Mouse (Mus musculus) layer of hippocampus, adult 18-20 months (tissue): ENCODE data around the gene B4galnt3. TPM values are rescaled to one million over a fixed set of nuclear protein-coding genes. Genes with fewer than 3 reads are reported as not detected.

Source experiments
- DNase-seq, 2 experiments: peaks; one replicate each; pipeline ENCODE4 v3.0.0; 2022; ENCODE audit warnings: low spot score in 2 of 2
- total RNA-seq, 2 experiments: library from RNA; stranded (reverse); gene quantifications; 2 replicates each; pipeline ENCODE4 v1.2.3; 2021

Gene B4galnt3
- total RNA-seq, 2 experiments from 2014 or later, result 0.51 to 0.62 TPM

DNA sequence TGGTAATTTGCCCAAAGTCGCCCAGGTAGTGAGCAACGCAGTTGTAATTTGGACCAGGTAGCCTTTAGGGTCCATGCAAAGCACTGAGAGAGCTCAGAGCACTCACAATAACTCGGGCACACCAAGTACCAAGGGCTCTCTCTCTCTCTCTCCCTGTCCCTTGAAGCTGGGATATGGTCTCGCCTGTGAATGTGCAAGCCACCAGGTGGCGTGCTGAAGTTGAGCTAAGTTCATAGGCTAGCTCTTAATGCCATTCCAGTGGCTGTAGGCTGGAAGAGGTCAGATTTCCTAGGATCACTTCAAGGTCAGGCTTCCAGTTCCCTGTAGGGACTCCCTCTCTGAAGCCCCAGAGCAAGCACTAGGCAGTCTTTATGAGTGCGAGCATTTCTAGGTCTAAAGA lies 71.7 kb downstream of the B4galnt3 start:
- DNase-seq, result peak; percentile 11 to 65

DNA sequence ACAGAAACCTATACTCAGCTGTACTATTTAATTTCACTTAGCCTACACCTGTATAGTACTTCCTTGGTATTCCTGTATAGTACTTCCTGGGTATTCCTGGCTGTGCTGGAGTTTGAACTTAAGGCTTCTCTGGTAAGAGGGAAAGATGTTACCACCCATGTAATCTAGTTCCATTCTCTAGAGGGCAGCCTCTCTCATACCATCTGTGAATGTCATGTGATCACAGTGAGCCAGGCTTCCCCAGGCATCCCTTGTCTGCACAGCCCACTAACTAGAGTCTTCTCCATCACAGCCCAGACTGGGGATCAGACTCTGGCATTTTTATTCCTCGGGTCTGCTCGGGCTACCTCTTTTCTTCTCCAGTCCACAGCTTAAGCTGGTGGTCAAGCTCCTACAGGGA lies 75.1 kb downstream of the B4galnt3 start:
- no peak for DNase-seq

DNA sequence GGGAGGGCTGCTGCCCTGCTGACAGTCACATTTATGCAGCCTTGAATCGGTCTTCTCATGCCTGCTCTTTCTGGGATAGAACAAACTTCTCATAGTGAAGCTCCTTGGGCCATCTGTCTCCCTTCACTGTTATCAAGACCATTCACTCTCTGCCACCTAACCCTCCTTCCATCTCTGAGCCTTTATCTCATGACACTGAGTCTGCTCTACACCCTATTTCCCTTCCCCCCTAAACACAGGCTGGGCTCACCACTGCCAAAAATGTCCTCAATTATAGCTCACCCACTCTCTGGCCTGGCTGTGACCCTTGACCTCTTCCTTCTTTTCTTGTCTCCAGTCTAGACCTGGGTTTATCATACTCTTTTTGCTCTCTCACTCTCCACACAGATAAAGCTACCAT lies 77.7 kb downstream of the B4galnt3 start:
- no peak for DNase-seq

DNA sequence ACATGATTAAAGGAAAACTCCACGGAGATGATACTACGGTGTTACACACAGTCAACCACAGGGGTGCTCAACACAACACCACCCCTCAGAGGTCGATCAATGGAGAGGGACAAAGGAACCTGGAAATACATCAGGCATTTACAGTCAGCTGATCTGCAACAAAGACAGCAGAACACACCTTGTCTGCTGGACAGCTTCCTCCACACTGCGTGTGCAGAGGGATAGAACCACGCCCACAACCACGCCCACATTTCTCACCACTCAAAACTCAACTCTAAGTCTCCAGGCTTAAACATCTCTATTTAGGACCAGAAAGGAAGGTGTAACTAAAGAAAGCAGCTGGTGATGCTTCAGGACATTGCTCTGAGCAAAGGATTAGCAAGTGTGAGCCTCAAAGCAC lies 82.8 kb downstream of the B4galnt3 start:
- no peak for DNase-seq

- DNase-seq, result no peak
These were observed 87.8 kb downstream of the B4galnt3 start for GRCm38 (mm10) chr6:120206586-120206985.

- DNase-seq, result no peak
These were observed 92.0 kb downstream of the B4galnt3 start for GRCm38 (mm10) chr6:120202406-120202805.

DNA sequence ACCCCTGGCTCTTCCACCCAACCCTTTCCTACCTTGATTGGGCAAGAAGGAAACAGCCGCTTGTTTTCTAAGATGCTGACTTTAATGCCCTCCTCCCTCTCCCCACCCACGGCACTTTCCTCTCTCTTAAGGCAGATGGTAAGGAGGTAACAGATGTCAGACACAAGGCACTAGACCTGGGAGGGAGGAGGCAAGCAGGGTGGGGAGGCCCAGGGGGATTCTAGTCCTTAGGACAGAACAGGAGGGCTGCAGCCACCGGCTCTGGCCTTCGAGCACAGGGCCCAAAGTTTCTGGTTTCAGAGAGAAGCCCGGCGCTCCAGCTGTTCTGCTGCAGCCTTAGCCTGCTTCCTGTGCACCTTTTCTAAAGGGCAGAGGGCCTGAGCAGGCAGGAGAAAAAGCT lies 92.4 kb downstream of the B4galnt3 start:
- DNase-seq, result no peak

DNA sequence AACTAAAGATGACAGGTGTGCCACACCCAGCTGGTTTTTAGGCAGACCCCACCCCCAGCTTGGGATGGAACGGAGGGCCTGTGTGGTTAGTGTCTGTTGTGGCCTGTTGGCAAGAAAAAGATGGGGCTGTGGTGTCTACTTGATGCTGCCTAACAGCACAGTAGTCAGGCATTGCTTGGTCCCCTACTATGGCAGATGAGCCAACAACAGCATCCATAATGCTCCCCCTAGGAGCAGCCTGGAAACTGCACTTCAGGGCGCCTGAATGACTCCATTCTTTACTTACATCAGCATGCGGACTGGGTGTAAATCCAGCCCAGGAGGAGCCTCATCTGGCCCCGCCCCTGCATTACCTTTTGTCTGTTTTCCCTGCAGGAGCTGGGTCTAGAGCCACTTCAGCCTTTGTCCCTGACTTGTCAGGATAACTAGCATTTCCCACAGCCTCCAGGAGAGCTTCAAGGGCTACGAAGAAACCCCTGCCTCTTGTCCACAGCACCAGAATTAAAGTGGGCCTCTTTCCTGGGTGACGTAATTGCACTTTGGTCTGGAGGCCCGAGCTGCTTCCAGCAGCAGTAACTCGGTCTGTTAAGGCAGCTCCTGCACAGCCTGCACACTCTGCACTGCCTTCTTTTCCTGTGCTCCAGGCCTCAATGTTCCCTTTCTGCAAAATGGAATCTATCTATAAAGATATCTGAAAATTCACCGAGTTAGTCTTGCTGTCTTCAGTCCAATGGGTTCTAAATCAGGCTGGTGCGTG lies 94.5 kb downstream of the B4galnt3 start:
- no peak for DNase-seq

DNA sequence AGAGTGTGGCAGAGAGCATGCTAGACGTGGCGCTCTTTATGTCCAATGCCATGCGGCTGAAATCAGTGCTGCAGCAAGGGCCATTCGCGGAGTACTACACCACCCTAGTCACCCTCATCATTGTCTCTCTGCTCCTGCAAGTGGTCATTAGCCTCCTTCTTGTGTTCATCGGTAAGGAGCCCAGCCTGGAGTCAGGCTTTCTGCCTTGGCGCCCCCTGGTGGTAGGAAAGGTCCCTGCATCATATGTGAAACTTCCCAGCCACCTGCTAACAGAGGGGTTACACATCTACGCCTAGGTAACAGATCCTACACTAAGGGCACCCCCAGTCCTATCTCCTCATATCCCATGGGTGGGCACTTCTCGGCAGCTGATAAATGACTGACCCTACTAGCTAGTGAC lies 96.4 kb downstream of the B4galnt3 start:
- DNase-seq, result peak; percentile 31 to 74

DNA sequence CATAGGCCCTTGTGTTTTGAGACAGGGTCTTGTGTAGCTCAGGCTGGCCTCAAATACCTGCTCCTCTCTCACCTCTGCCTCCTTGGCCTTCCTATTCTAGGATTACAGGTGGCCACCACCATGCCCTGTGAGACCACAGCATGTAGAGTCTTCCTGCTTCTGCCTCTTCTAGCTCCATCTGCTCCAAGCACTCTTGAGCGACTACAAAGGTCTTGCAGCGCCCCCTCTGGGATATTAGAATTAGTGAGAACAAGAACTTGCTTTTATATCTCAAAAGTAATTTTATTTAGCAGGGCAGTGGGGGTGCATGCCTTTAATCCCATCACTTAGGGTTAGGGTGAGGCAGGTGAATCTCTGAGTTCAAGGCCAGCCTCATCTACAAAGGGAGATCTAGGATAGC lies 97.5 kb downstream of the B4galnt3 start:
- peak in 1 of 2 experiments; percentile 30 for DNase-seq

DNA sequence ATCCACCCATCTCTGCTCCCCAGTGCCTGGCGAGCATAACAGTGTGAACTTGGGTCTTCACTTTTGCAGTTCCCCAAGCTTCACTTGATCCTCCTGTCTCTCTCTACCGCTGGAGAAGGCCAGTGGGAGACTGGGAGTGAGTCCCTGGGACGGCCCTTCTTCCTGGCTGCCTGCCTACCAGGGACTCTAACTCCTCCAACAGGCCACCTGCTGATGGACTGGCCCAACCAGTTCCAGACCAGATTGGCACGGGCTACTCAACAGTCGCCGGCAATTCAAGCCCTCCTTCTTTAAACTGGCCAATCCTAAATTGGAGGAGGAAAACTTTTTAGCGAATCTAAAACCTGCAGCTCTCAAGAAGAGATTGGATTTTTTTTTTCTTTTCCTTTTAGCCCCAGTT lies 99.4 kb downstream of the B4galnt3 start:
- DNase-seq, result no peak

GRCm38 (mm10) chr6:120194305-120194704 lies 100.1 kb downstream of the B4galnt3 start:
- DNase-seq, result no peak

DNA sequence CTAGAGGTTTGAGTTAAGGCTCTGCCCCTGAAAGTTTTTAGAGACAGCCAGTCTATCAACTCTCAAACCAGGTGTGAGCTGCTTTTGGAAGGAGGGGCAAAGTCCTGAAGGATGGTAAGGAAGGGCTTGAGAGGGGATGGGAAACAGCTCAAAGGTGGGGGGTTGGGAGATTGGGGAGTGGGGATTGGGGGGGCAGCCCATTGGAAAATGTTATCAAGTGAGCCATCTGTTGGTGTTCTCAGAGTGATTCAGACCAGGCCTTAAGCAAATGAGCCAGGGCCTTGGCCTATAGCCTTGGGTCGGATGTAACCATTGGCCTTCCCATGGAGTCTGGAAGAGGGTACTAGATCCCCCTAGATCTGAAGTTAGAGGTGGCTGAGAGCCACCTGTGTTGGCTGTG lies 100.6 kb downstream of the B4galnt3 start:
- no peak for DNase-seq

- DNase-seq, result peak; percentile 65 to 88
These were observed 101.2 kb downstream of the B4galnt3 start for GRCm38 (mm10) chr6:120193174-120193573.

DNA sequence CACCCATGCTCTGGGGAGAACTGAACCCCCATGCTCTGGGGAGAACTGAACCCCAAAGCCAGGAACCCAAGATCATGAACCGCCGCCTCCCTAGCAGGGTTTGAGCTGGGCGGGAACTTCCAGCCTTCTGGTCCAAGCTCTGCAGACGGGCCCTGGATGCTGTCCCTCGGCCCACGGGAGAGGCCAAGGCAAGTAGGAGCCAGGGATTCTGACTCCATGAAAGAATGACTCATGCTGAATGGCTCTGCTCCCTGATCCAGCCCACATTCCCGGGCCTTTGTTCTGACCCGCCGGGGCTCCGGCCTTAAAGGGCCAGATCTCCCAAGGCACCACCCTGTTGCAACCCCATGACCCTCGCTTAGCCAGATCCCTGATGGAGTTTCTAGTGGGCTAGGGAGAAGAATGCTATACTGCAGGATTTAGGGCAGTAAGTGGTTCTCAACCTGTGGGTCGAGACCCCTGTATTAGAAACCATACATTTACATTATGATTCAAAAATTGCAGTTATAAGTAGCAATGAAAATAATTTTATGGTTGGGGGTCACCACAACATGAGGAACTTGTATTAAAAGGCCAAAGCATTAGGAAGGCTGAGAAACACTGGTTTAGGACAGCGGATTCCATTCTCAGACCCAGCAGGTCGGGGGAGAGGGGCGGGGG lies 102.0 kb downstream of the B4galnt3 start:
- peak in 1 of 2 experiments; percentile 21 for DNase-seq

GRCm38 (mm10) chr6:120191396-120192170 lies 102.8 kb downstream of the B4galnt3 start:
- no peak for DNase-seq

- DNase-seq, result no peak
These were observed 103.4 kb downstream of the B4galnt3 start for GRCm38 (mm10) chr6:120190912-120191311.

- DNase-seq, result no peak
These were observed 104.0 kb downstream of the B4galnt3 start for GRCm38 (mm10) chr6:120190365-120190764.

GRCm38 (mm10) chr6:120189287-120189686 lies 105.1 kb downstream of the B4galnt3 start:
- no peak for DNase-seq

- DNase-seq, result no peak
These were observed 105.8 kb downstream of the B4galnt3 start for GRCm38 (mm10) chr6:120188376-120189235.

DNA sequence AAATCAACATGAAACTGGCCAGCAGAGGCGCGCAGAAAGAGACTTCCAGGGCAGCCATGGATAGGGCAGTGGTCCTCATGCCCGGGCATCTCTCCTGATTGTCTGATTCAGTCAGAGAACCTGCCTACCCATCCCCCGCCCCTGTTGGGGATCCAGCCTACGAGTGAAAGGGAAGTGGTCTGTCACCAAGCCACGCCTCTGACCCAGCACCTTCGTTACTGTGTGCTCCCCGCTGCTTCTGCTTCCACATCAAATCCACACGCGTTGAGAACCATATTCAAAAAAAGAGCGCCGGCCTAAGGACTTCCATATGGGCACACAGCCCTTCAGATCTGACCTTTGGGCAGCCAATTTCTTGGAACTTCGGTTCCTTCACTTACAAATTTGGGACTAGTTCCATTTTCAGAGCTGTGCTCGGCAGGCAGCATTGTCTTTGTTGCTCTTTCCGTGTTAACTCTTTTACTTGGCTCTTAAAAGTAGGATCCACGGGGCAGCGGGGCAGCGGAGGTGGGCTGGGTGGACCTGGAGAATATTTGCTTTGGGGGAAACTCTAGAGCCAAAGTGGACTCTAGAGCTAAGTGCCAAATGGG lies 106.7 kb downstream of the B4galnt3 start:
- no peak for DNase-seq
